Mouse (Mus musculus) erythroblast, embryonic 14.5 days (primary cell): ENCODE data around the gene Dnajc5.

Experiments
- GATA1 ChIP-seq: IDR thresholded peaks from 2 replicates; pipeline ENCODE4 v1.6.1; 2012; ENCODE audit warnings: low read length, inconsistent platforms, mixed read lengths
- TAL1 ChIP-seq: IDR thresholded peaks from 3 replicates; pipeline ENCODE4 v1.6.1; 2012; ENCODE audit warnings: low read length, inconsistent platforms, mixed read lengths

- no peak for TF ChIP-seq GATA1
- TF ChIP-seq TAL1, result no peak
These were observed 2.5 kb downstream of the Dnajc5 start for GRCm38 (mm10) chr2:181522811-181523210.
